In genomic region chr1:106579768-106580167, GRCm38 (mm10) we compare ENCODE assay signal across 19 mouse cellular contexts.
A peak's percentile ranks its signal among the peaks of the same experiment; 100 is the strongest.
DNase-seq lines count a peak whose midpoint lies in the region; ATAC-seq lines count a peak whose summit lies in the region.
"Had no signal": no experiment of that assay in that cellular context is flagged by ENCODE, and none has a peak within 500 bp of the region (broad histone marks: within the 10 kb centered on the region; RNA-seq: fewer than 3 reads in every experiment).

No protein-coding gene starts in this region.

- ATAC-seq in common myeloid progenitor, adult 5-6 weeks (replicated peaks; ENCODE audit: low read depth, poor library complexity, severe bottlenecking), result peak; percentile 27; the same call in 1 of the 2 replicates
- ATAC-seq in megakaryocyte, adult 5-6 weeks (ENCODE audit: poor library complexity, severe bottlenecking), result peak; percentile 52
- peak; percentile 22; the same call in 1 of the 2 replicates for ATAC-seq in megakaryocyte-erythroid progenitor cell, adult 5-6 weeks (replicated peaks; ENCODE audit: low FRiP score, low TSS enrichment, poor library complexity, severe bottlenecking)
- ATAC-seq: activated CD4-positive, CD25-positive, alpha-beta regulatory T cell, adult 4 months; forebrain, embryonic 13.5 days; forebrain, embryonic 15.5 days; forebrain, postnatal 0 days; Patski had no signal

- peak; percentile 81 for DNase-seq in 416B (ENCODE audit: low read depth)
- DNase-seq in left cerebral cortex, adult 11 months (ENCODE audit: low spot score), result no peak
- no peak for DNase-seq in embryo, embryonic 10.5 days (ENCODE audit: low spot score)
- DNase-seq in frontal cortex, adult 2 months (ENCODE audit: extremely low spot score in 1 of 2, low spot score in 1 of 2), result no peak
- DNase-seq: adrenal gland, adult 8-10 months; adrenal gland, postnatal 25 days; cerebellum, adult 11-12 months; cerebellum, adult 2 months; cerebellum, adult 9-10 months; cerebellum, postnatal 10 days; cerebellum, postnatal 25 days; forebrain, postnatal 0 days had no signal
